ENCODE assay signal across 7 mouse cellular contexts in the genomic region with DNA sequence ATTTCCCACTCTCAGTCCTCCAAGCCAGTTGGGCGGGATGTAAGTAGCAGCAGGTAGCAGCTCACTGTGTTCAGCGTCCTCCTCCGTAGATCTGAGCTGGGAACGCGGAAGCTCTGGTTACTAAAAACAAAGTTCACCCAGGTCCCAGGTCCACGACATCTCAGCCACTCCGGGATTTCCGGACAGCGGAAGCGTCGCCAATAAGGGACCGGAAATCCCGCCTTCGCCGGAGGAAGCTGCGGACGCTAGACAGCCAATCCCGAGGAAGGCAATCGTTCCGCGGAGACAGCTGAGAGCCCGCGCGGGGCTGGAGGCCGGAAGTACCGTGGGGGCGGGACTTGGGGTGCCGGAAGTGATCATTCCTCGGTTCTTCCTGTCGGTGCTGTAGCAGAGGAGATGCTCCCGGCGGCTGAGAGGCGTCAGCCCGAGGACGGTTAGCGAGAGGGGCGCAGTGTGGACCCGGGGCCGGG. TPM values are rescaled to one million over a fixed set of nuclear protein-coding genes. Genes with fewer than 3 reads are reported as not detected.
DNase-seq lines count a peak whose midpoint lies in the region; ATAC-seq lines count a peak whose summit lies in the region.

A gene (plus strand): TSS at position 349 of the 470 bp plus-strand sequence.

- under 1% methylated on average over 39 of the region's 39 CpGs for WGBS in intestine, embryonic 16.5 days
- under 1% methylated on average over 39 of the region's 39 CpGs for WGBS in midbrain, embryonic 11.5 days

- no peaks in the 10 kb centered on the region for H3K9me3 ChIP-seq in intestine, embryonic 16.5 days (ENCODE audit: control insufficient read depth, low read length)
- H3K9me3 ChIP-seq in midbrain, embryonic 11.5 days (ENCODE audit: control insufficient read depth, low read length) = no peaks in the 10 kb centered on the region

- peaks cover 16% of the 10 kb centered on the region for H3K4me1 ChIP-seq in intestine, embryonic 16.5 days (ENCODE audit: control insufficient read depth, insufficient read depth, low read length)
- peaks cover 17% of the 10 kb centered on the region for H3K4me1 ChIP-seq in midbrain, embryonic 11.5 days (ENCODE audit: control insufficient read depth, insufficient read depth, low read length)

- peak within 1 kb of the TSS; percentile 64 for H3K27ac ChIP-seq in intestine, embryonic 16.5 days (ENCODE audit: low read length)
- peak within 1 kb of the TSS; percentile 36 for H3K27ac ChIP-seq in midbrain, embryonic 11.5 days (ENCODE audit: low read depth, low read length)

- peak within 1 kb of the TSS; percentile 88 for H3K4me2 ChIP-seq in intestine, embryonic 16.5 days (ENCODE audit: low read depth, low read length)
- H3K4me2 ChIP-seq in midbrain, embryonic 11.5 days = peak within 1 kb of the TSS; percentile 100

- DNase-seq in adrenal gland, adult 8-10 months = peak; percentile 97
- DNase-seq in embryo, embryonic 9.5 days (ENCODE audit: extremely low spot score) = peak; percentile 96
- DNase-seq in gastrocnemius, postnatal 4 days (ENCODE audit: low spot score in 2 of 2) = peak; percentile 95 to 98
- peak; percentile 97 to 98 for DNase-seq in left cerebral cortex, postnatal 36 days (ENCODE audit: low spot score in 2 of 2)
- DNase-seq in midbrain, embryonic 11.5 days (ENCODE audit: low spot score, missing footprints) = peak; percentile 99
- peak; percentile 96 for DNase-seq in skeletal muscle tissue, adult 2 months (ENCODE audit: low read depth, low spot score)

- H3K9ac ChIP-seq in intestine, embryonic 16.5 days (ENCODE audit: low read depth, low read length) = peak within 1 kb of the TSS; percentile 84
- H3K9ac ChIP-seq in midbrain, embryonic 11.5 days (ENCODE audit: low read length) = peak within 1 kb of the TSS; percentile 83

- ATAC-seq in intestine, embryonic 16.5 days = peak; percentile 99
- peak; percentile 99 for ATAC-seq in midbrain, embryonic 11.5 days (ENCODE audit: low FRiP score)

- H3K4me3 ChIP-seq in intestine, embryonic 16.5 days (ENCODE audit: low read length) = peak within 1 kb of the TSS; percentile 89
- H3K4me3 ChIP-seq in midbrain, embryonic 11.5 days (ENCODE audit: low read depth, low read length) = peak within 1 kb of the TSS; percentile 97

- H3K27me3 ChIP-seq in intestine, embryonic 16.5 days (replicated peaks; ENCODE audit: control insufficient read depth, insufficient read depth, low read length) = no peaks in the 10 kb centered on the region
- H3K27me3 ChIP-seq in midbrain, embryonic 11.5 days (ENCODE audit: control insufficient read depth, insufficient read depth, low read length) = no peaks in the 10 kb centered on the region

- H3K36me3 ChIP-seq in intestine, embryonic 16.5 days (ENCODE audit: control insufficient read depth, insufficient read depth, low read length) = no peaks in the 10 kb centered on the region
- H3K36me3 ChIP-seq in midbrain, embryonic 11.5 days (ENCODE audit: control insufficient read depth, insufficient read depth, low read length) = peaks cover under 1% of the 10 kb centered on the region; the same call in 1 of the 2 replicates

- intact Hi-C loops in left cerebral cortex, postnatal 36 days (cut with DNase I) = no loop called here

RNA-seq across cellular contexts. Expression of the gene that starts here (rescaled TPM):
- total RNA-seq in adrenal gland, adult 8-10 months (2022) = 10 to 100 TPM; 11.1 to 13.2 (median 11.8) TPM
- total RNA-seq in gastrocnemius, postnatal 4 days (2021) = 1 to 10 TPM; 7.7 to 9.7 TPM
- 5.0 and 5.6 TPM in 2 replicates for polyA plus RNA-seq in intestine, embryonic 16.5 days (2015; fragmentation: Nextera tagmentation; extraction: Ambion mirVana)
- 1 to 10 TPM; 7.8 to 8.3 TPM for total RNA-seq in left cerebral cortex, postnatal 36 days (2021)
- 11.0 and 12.2 TPM in 2 replicates for polyA plus RNA-seq in midbrain, embryonic 11.5 days (2014; fragmentation: Nextera tagmentation; extraction: Ambion mirVana)

Comparison
In these comparisons a context has a peak if more than half of its experiments do, and no peak if none do; other contexts are left out.
1. Peak in every context shown above with its lines: DNase-seq, ATAC-seq, H3K4me3 ChIP-seq and H3K27ac ChIP-seq.